Mouse (Mus musculus): ENCODE measurements around the gene Nat10.

- TF ChIP-seq POLR2A (IDR thresholded peaks at IDR 0.05; ENCODE audit: insufficient read depth, low read depth, low read length) (no peak), CTCF (IDR thresholded peaks at IDR 0.05) (no peak)
Observed at GRCm38 (mm10) chr2:103760421-103760820, 649 bp downstream of the Nat10 start.

All from heart, adult 2 months (tissue).